ENCODE assay signal across 8 mouse cellular contexts in the genomic region with DNA sequence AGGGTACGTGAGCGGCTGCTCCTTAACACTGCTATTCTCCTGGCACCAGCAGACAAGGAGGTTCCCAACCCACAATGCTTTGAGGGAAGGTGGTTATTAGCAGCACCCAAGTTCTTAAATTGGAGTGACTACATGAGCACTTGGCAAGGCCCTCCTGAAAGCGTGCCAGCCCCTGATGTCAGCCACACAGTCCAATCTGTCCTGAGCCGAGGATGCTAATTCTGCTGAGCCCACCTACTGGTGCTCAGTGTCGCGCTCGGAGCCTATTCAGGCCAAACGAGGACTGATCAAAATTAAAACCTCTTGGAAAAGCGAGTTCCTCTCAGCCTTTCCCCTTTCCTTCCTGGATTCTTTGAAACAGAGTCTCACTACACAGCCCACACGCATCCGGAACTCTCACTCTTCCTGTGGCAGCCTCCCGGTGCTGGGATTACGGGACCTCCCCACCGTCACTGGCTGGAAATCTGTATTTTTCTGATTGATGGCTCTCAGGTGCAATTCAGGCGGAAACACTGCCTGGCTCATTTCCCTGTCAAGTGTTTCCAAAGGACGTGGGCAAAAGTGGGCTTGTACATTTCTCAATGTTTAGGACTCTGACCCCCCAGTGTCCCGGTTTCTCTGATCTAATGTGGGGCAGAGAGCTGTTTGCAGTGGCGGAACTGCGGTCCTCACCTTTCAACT. TPM values are rescaled to one million over a fixed set of nuclear protein-coding genes. Genes with fewer than 3 reads are reported as not detected.
DNase-seq lines count a peak whose midpoint lies in the region; ATAC-seq and TF ChIP-seq lines count a peak whose summit lies in the region.

No protein-coding gene starts in this region.

- no peaks in the 10 kb centered on the region for H3K4me1 ChIP-seq in embryonic facial prominence, embryonic 14.5 days (ENCODE audit: control insufficient read depth, insufficient read depth, low read length)
- peaks cover 6% of the 10 kb centered on the region; the same call in 1 of the 2 replicates for H3K4me1 ChIP-seq in embryonic facial prominence, embryonic 10.5 days
- 0 out of 2 replicates have a peak, but pooled peaks cover 2% of the 10 kb centered on the region for H3K4me1 ChIP-seq in kidney, postnatal 0 days (replicated peaks; ENCODE audit: insufficient read depth, low read length)
- peaks cover 0 to 13% of the 10 kb centered on the region in 2 experiments; a peak in 2 of 4 replicates for H3K4me1 ChIP-seq in liver, embryonic 14.5 days (replicated peaks; ENCODE audit: control insufficient read depth in 2 of 2, insufficient read depth in 2 of 2, low read length in 1 of 2)

- 0 out of 2 replicates have a peak overlapping the region, but pooled peaks have one; percentile 33 for H3K27ac ChIP-seq in embryonic facial prominence, embryonic 14.5 days (replicated peaks; ENCODE audit: low read depth, low read length)
- H3K27ac ChIP-seq in embryonic facial prominence, embryonic 10.5 days (replicated peaks) = no peak overlapping the region
- H3K27ac ChIP-seq in kidney, postnatal 0 days = 0 out of 2 replicates have a peak overlapping the region, but pooled peaks have one; percentile 54
- peak overlapping the region; percentile 43 for H3K27ac ChIP-seq in liver, embryonic 14.5 days

- TF ChIP-seq EP300 in liver, embryonic 14.5 days (IDR thresholded peaks at IDR 0.05; ENCODE audit: low read depth) = no peak

- no peaks in the 10 kb centered on the region for H3K27me3 ChIP-seq in embryonic facial prominence, embryonic 14.5 days (replicated peaks; ENCODE audit: control insufficient read depth, insufficient read depth, low read length)
- H3K27me3 ChIP-seq in embryonic facial prominence, embryonic 10.5 days (replicated peaks; ENCODE audit: low read depth, poor library complexity, severe bottlenecking) = no peaks in the 10 kb centered on the region
- H3K27me3 ChIP-seq in kidney, postnatal 0 days (ENCODE audit: insufficient read depth, low read length) = no peaks in the 10 kb centered on the region
- H3K27me3 ChIP-seq in liver, embryonic 14.5 days (ENCODE audit: control insufficient read depth, insufficient read depth, low read length) = no peaks in the 10 kb centered on the region

- no peak overlapping the region for H3K4me2 ChIP-seq in embryonic facial prominence, embryonic 14.5 days (ENCODE audit: low read depth, low read length)
- peak overlapping the region; percentile 0; the same call in 1 of the 2 replicates for H3K4me2 ChIP-seq in kidney, postnatal 0 days (ENCODE audit: low read length)
- 0 out of 2 replicates have a peak overlapping the region, but pooled peaks have one; percentile 11 for H3K4me2 ChIP-seq in liver, embryonic 14.5 days (ENCODE audit: low read depth)

- H3K9me3 ChIP-seq in embryonic facial prominence, embryonic 14.5 days (ENCODE audit: control insufficient read depth, low read length) = no peaks in the 10 kb centered on the region
- H3K9me3 ChIP-seq in embryonic facial prominence, embryonic 10.5 days = no peaks in the 10 kb centered on the region
- H3K9me3 ChIP-seq in kidney, postnatal 0 days (replicated peaks; ENCODE audit: low read length) = no peaks in the 10 kb centered on the region
- no peaks in the 10 kb centered on the region for H3K9me3 ChIP-seq in liver, embryonic 14.5 days (ENCODE audit: control insufficient read depth, low read length)

- no peak for DNase-seq in embryonic facial prominence, embryonic 14.5 days (ENCODE audit: low spot score)
- no peak for DNase-seq in embryonic facial prominence, embryonic 10.5 days (ENCODE audit: low spot score)
- DNase-seq in cerebellum, adult 11-12 months = peak; percentile 97
- peak; percentile 42 to 62 for DNase-seq in gastrocnemius, postnatal 4 days (ENCODE audit: low spot score in 2 of 2)
- DNase-seq in kidney, postnatal 0 days (ENCODE audit: low spot score) = peak; percentile 56
- no peak for DNase-seq in liver, embryonic 14.5 days (ENCODE audit: low read depth in 3 of 3, low spot score in 3 of 3)
- DNase-seq in T-cell, adult 2 months (ENCODE audit: low spot score) = no peak
- no peak for DNase-seq in c-Kit-positive CD71-positive TER-119-positive erythroid progenitor cells, embryonic 14.5 days (ENCODE audit: low spot score)

- H3K4me3 ChIP-seq in embryonic facial prominence, embryonic 14.5 days (ENCODE audit: low read depth, low read length) = no peak overlapping the region
- H3K4me3 ChIP-seq in embryonic facial prominence, embryonic 10.5 days = no peak overlapping the region
- no peak overlapping the region for H3K4me3 ChIP-seq in kidney, postnatal 0 days (replicated peaks; ENCODE audit: low read depth, low read length)
- no peak overlapping the region for H3K4me3 ChIP-seq in liver, embryonic 14.5 days (ENCODE audit: insufficient read depth in 1 of 2, low read depth in 2 of 2, low read length in 2 of 2)

- H3K9ac ChIP-seq in embryonic facial prominence, embryonic 14.5 days (ENCODE audit: low read depth, low read length) = no peak overlapping the region
- H3K9ac ChIP-seq in kidney, postnatal 0 days (ENCODE audit: low read depth, low read length) = no peak overlapping the region
- H3K9ac ChIP-seq in liver, embryonic 14.5 days (replicated peaks) = no peak overlapping the region

- WGBS in embryonic facial prominence, embryonic 14.5 days = 84% methylated on average over 19 of the region's 19 CpGs
- WGBS in embryonic facial prominence, embryonic 10.5 days = 87% methylated on average over 19 of the region's 19 CpGs
- 53% methylated on average over 19 of the region's 19 CpGs for WGBS in kidney, postnatal 0 days
- WGBS in liver, embryonic 14.5 days (ENCODE audit: insufficient replicate concordance) = 71% methylated on average over 19 of the region's 19 CpGs

- H3K36me3 ChIP-seq in embryonic facial prominence, embryonic 14.5 days (ENCODE audit: control insufficient read depth, insufficient read depth, low read length) = peaks cover 32% of the 10 kb centered on the region
- peaks cover 62% of the 10 kb centered on the region for H3K36me3 ChIP-seq in embryonic facial prominence, embryonic 10.5 days (replicated peaks)
- 0 out of 2 replicates have a peak, but pooled peaks cover 3% of the 10 kb centered on the region for H3K36me3 ChIP-seq in kidney, postnatal 0 days (ENCODE audit: insufficient read depth, low read length)
- no peaks in the 10 kb centered on the region for H3K36me3 ChIP-seq in liver, embryonic 14.5 days (replicated peaks; ENCODE audit: control insufficient read depth, insufficient read depth, low read depth)

- TF ChIP-seq CTCF in kidney, postnatal 0 days (IDR thresholded peaks at IDR 0.05; ENCODE audit: low read depth) = no peak
- TF ChIP-seq CTCF in liver, embryonic 14.5 days (IDR thresholded peaks at IDR 0.05; ENCODE audit: low read depth) = no peak

- no peak for ATAC-seq in embryonic facial prominence, embryonic 14.5 days (ENCODE audit: low read depth)
- ATAC-seq in kidney, postnatal 0 days (replicated peaks; ENCODE audit: low FRiP score, low read depth) = no peak
- ATAC-seq in liver, embryonic 14.5 days (ENCODE audit: insufficient read depth) = 0 out of 2 replicates have a peak, but pooled peaks have one; percentile 21

RNA-seq across cellular contexts. Expression of a gene that starts 9.7 kb away (rescaled TPM):
- polyA plus RNA-seq in embryonic facial prominence, embryonic 14.5 days (2014; fragmentation: Nextera tagmentation; extraction: Ambion mirVana) = 28.0 and 38.1 TPM in 2 replicates
- polyA plus RNA-seq in embryonic facial prominence, embryonic 10.5 days (2016; fragmentation: Nextera tagmentation; extraction: Ambion mirVana) = 22.5 and 29.3 TPM in 2 replicates
- total RNA-seq in gastrocnemius, postnatal 4 days (2021) = 10 to 100 TPM; 82.8 to 84.9 TPM
- 39.1 and 42.6 TPM in 2 replicates for polyA plus RNA-seq in kidney, postnatal 0 days (2015; fragmentation: Nextera tagmentation; extraction: Ambion mirVana)
- polyA plus RNA-seq in liver, embryonic 14.5 days (2012; rRNA removed) = 20.4 and 34.9 TPM in 2 replicates
- 7.2 and 8.1 TPM in 2 replicates for polyA plus RNA-seq in liver, embryonic 14.5 days (2014; fragmentation: Nextera tagmentation; extraction: Ambion mirVana)

RNA-seq across cellular contexts. Expression of a gene that starts 10.0 kb away (rescaled TPM):
- 3.4 and 5.2 TPM in 2 replicates for polyA plus RNA-seq in embryonic facial prominence, embryonic 14.5 days (2014; fragmentation: Nextera tagmentation; extraction: Ambion mirVana)
- 4.7 and 6.5 TPM in 2 replicates for polyA plus RNA-seq in embryonic facial prominence, embryonic 10.5 days (2016; fragmentation: Nextera tagmentation; extraction: Ambion mirVana)
- 1 to 10 TPM; 4.7 to 6.3 TPM for total RNA-seq in gastrocnemius, postnatal 4 days (2021)
- polyA plus RNA-seq in kidney, postnatal 0 days (2015; fragmentation: Nextera tagmentation; extraction: Ambion mirVana) = 1.1 and 1.6 TPM in 2 replicates
- polyA plus RNA-seq in liver, embryonic 14.5 days (2012; rRNA removed) = 0.95 and 1.1 TPM in 2 replicates
- 0.05 and 0.21 TPM in 2 replicates for polyA plus RNA-seq in liver, embryonic 14.5 days (2014; fragmentation: Nextera tagmentation; extraction: Ambion mirVana)

RNA-seq across cellular contexts. Expression of a gene that starts 14.0 kb away (rescaled TPM):
- polyA plus RNA-seq in embryonic facial prominence, embryonic 14.5 days (2014; fragmentation: Nextera tagmentation; extraction: Ambion mirVana) = 22.2 and 23.5 TPM in 2 replicates
- 6.8 and 8.0 TPM in 2 replicates for polyA plus RNA-seq in embryonic facial prominence, embryonic 10.5 days (2016; fragmentation: Nextera tagmentation; extraction: Ambion mirVana)
- total RNA-seq in gastrocnemius, postnatal 4 days (2021) = 10 to 100 TPM; 13.0 to 13.3 TPM
- 28.3 and 28.8 TPM in 2 replicates for polyA plus RNA-seq in kidney, postnatal 0 days (2015; fragmentation: Nextera tagmentation; extraction: Ambion mirVana)
- 44.8 and 45.5 TPM in 2 replicates for polyA plus RNA-seq in liver, embryonic 14.5 days (2012; rRNA removed)
- 44.8 and 45.5 TPM in 2 replicates for polyA plus RNA-seq in liver, embryonic 14.5 days (2014; fragmentation: Nextera tagmentation; extraction: Ambion mirVana)

RNA-seq across cellular contexts. Expression of a gene that starts 29.0 kb away (rescaled TPM):
- polyA plus RNA-seq in embryonic facial prominence, embryonic 14.5 days (2014; fragmentation: Nextera tagmentation; extraction: Ambion mirVana) = 0.43 TPM in 1 of 2 replicates, not detected in the other
- polyA plus RNA-seq in embryonic facial prominence, embryonic 10.5 days (2016; fragmentation: Nextera tagmentation; extraction: Ambion mirVana) = not detected in 2 replicates
- total RNA-seq in gastrocnemius, postnatal 4 days (2021) = 1 to 10 TPM; 2.8 to 4.0 TPM
- not detected in 2 replicates for polyA plus RNA-seq in kidney, postnatal 0 days (2015; fragmentation: Nextera tagmentation; extraction: Ambion mirVana)
- polyA plus RNA-seq in liver, embryonic 14.5 days (2012; rRNA removed) = 1.2 TPM in 1 of 2 replicates, not detected in the other
- not detected in 2 replicates for polyA plus RNA-seq in liver, embryonic 14.5 days (2014; fragmentation: Nextera tagmentation; extraction: Ambion mirVana)

RNA-seq across cellular contexts. Expression of a gene that starts 37.9 kb away (rescaled TPM):
- 23.0 and 24.1 TPM in 2 replicates for polyA plus RNA-seq in embryonic facial prominence, embryonic 14.5 days (2014; fragmentation: Nextera tagmentation; extraction: Ambion mirVana)
- polyA plus RNA-seq in embryonic facial prominence, embryonic 10.5 days (2016; fragmentation: Nextera tagmentation; extraction: Ambion mirVana) = 14.7 and 15.2 TPM in 2 replicates
- total RNA-seq in gastrocnemius, postnatal 4 days (2021) = 10 to 100 TPM; 30.3 to 32.4 TPM
- polyA plus RNA-seq in kidney, postnatal 0 days (2015; fragmentation: Nextera tagmentation; extraction: Ambion mirVana) = 15.6 and 17.9 TPM in 2 replicates
- polyA plus RNA-seq in liver, embryonic 14.5 days (2012; rRNA removed) = 5.7 TPM in 2 replicates
- 10.5 and 12.3 TPM in 2 replicates for polyA plus RNA-seq in liver, embryonic 14.5 days (2014; fragmentation: Nextera tagmentation; extraction: Ambion mirVana)

Comparison
In these comparisons a context has a peak if more than half of its experiments do, and no peak if none do; other contexts are left out.
1. DNase-seq: peak in cerebellum, adult 11-12 months (single experiment), gastrocnemius, postnatal 4 days (2 of 2) and kidney, postnatal 0 days (single experiment); none in embryonic facial prominence, embryonic 14.5 days (single experiment), embryonic facial prominence, embryonic 10.5 days (single experiment), liver, embryonic 14.5 days (0 of 3), T-cell, adult 2 months (single experiment) and c-Kit-positive CD71-positive TER-119-positive erythroid progenitor cells, embryonic 14.5 days (single experiment).